Mouse (Mus musculus) thymus, adult 18-20 months (tissue): ENCODE measurements at regions not wholly inside any gene's neighbourhood (a gene's known extent, or its start where the extent isn't known, plus 50 kb on each side); places are given as distances from the start of the nearest gene placed in this dataset.

Experiments used
- DNase-seq, 2 experiments: peaks; one replicate each; pipeline ENCODE4 v3.0.0; 2022; ENCODE audit warnings: mixed read lengths in 2 of 2

DNA sequence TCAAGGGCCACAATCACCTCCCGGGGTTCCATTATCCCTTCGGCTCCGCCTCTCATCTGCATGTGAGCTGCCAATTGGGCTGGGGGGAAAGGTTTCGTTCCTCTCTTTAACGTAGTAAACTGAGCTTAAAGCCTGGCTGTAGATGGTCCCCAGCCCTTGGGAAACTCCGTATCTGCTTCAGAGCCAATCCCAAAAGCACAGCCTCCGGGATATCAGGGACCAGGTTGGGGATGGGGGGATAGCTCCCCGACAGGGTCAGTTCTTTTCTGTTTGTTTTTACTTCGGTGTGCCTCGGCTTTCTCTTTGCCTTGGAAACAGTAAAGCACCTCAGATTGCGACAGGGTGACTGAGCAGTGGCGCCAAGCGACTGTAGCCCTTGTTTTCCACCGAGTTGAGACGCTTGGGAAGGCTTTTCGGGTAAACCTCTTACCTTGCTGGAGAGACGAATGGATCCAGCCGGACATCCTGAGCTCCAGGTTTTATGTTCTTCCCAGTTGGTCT, 64.5 kb downstream of the Tfap2c start:
- no peak for DNase-seq

- DNase-seq: no peak
These were observed 65.8 kb downstream of the Tfap2c start for GRCm38 (mm10) chr2:172615148-172615547.

- DNase-seq: no peak
These were observed 66.2 kb downstream of the Tfap2c start for GRCm38 (mm10) chr2:172615582-172615981.

- no peak for DNase-seq
These were observed 69.8 kb downstream of the Tfap2c start for GRCm38 (mm10) chr2:172619168-172619567.

DNA sequence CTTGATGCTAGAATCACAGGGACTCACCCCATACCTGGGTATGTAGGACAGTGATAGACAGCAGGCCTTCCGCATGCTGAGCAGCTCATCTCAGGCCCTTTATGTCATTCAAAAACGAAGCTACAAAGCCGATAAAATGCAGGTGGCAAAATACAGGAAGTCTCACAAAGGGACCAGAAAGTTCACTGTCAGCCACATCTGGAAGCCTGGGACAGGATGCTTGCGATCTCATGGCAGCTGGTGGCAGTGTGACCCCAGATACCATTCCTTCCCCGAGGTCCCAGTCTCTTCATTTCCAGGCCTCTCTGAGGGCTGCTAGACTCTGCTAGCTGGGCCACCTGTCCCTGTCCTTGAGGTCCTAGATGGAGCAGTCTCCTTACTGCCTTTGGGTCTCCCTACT, 70.6 kb downstream of the Tfap2c start:
- DNase-seq: peak; percentile 24 to 55

DNA sequence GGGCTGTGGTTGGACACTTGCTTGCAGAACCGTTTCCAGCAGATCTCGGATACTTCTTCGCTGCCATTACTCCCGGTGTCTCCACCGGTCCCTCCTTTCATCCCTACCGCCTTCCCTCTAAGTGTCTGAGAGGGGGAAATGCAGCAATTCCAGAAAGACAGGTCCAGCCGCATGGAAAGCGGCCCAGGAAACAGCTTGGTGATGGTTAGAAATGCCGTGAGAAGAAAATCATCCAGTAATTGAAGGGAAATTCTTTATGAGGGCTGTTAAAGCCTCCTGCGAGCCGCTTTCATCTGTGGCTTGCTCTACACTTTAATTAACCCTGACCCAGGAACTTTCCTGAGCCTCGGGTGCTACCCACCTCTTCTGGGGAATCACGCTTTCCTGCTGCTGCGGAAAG, 74.3 kb downstream of the Tfap2c start:
- DNase-seq: no peak

DNA sequence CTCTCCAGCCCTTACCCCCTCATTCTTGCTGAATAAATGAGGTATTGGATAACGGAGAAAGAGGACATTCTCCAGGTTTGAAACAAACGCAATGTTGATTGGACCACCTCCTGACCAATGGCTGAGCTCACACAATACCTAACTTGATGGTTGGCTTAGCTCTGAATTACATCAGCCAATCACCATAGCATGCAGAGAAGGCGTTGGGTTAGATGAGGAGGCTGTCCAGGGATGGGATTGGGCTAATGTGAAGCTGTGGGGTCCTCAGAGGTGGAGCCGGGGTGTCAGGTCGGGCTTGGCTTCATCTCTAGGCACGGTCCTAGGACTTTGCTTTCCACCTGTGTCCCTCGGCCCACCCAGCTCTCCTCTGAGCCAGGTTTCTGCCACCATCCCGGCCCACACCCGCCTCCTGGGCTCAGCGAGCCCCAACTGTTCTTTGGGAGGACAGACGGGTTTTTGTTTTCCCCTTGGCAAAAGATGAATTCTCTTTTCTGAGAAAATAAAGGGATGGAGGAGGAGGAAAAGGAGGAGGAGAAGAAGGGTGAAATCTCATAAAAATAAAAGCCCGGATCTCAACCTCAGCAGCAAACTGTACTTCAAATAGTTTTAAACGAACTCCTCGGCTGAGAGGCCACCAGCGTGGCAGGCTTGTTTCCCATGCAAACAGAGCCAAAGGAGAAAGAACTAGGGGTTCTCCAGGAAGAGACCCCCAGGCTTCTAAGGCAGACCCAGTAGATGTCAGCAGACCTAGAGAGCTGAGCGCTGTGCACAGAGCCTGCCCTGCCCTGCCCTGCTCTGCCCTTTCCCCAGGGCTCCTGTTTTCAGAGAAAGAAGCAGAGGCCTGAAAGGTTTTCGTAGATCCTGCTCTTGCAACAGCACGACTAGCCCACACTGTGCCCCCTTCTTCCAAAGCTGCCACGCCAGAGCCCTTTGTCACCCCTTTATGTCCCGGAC, 78.2 kb downstream of the Tfap2c start:
- no peak for DNase-seq

DNA sequence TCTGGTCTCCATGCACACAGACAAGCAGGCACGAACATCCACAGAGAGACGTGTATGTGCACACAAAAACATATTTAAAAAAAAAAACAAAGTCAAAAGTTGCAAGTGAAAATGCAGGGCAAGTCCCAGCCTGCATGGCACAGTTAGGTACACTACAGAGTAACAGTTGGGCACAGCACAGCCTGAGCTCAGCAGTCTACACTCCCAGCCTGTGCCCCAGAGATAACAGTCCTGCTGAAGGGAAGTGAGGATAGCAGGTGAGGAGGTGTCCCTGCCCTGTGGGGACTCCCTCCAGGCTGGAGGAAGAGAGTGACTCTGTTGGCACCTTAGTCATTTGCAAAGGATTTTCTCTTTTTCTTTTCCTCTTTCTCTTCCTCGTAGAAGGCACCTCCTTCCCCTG, 80.9 kb downstream of the Tfap2c start:
- no peak for DNase-seq

- no peak for DNase-seq
These were observed 93.2 kb downstream of the Tfap2c start for GRCm38 (mm10) chr2:172642616-172643015.

- DNase-seq: no peak
These were observed 94.5 kb downstream of the Tfap2c start for GRCm38 (mm10) chr2:172643860-172644259.

GRCm38 (mm10) chr2:172644451-172644850, 95.1 kb downstream of the Tfap2c start:
- no peak for DNase-seq

DNA sequence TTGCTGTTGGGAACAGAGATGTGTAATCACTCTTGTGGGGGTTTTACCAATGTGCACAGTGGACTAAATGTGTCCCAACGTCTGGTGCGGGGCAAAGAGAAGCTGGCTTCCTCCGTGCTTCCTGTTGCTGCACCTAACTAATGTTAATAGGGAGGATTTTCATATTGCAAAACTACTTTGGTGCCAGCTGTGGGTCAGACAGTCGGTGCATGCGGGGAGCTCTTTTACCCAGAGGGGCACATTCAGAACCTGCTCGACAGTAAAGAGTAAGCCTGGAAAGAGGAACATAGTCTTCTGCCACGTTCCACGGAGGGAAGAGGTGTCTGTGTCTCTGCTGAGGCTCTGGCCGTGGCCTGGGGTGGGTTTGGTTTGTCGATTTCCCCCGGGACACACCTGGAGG, 98.7 kb downstream of the Tfap2c start:
- DNase-seq: no peak

- no peak for DNase-seq
These were observed 111.1 kb downstream of the Tfap2c start for GRCm38 (mm10) chr2:172660479-172660878.

- DNase-seq: no peak
These were observed 111.5 kb downstream of the Tfap2c start for GRCm38 (mm10) chr2:172660916-172661315.

DNA sequence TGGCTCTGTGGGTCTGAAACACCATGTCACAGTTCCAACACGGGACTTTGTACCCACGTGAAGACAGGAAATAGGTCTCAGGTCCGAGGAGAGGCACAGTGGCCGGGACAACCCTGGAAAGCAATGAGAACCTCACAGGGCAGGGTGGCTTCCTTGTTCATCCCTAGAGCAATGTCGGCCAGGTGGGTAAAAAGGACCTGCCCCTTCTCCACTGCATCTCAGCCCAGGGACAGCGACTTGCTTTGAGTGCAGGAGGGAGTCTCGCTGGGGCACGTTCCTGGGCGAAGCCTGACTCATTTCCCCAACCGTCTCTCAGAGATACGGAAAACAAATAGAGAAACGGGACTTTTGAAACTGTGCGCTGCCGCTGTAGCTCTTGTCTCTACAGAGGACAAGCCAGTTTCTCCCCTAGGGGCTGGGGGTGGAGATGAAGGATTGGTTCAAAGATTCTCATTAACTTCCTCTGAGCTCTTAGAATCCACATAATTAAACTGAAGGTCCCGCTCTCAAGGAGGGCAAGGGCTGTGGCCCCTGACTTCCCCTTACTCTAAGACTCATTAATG, 112.1 kb downstream of the Tfap2c start:
- no peak for DNase-seq

DNA sequence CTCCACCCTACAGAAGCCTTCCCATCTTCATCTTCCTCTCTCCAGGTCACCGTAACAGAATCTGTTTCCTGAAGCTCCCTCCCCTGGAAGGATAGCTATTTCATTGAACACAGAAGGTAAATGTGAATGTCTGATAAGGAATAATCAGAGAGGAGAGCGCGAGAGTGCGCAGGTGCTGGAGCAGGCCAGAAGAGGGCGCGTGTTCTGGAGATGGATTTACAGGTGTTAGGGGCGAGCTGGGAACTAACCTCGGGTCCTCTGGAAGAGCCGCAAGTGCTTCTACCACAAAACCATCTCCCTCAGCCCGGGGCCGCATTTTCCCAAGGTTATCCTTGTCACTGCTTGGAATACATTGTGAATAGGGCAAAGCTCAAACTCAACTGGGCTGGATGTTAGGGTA, 112.8 kb downstream of the Tfap2c start:
- no peak for DNase-seq

DNA sequence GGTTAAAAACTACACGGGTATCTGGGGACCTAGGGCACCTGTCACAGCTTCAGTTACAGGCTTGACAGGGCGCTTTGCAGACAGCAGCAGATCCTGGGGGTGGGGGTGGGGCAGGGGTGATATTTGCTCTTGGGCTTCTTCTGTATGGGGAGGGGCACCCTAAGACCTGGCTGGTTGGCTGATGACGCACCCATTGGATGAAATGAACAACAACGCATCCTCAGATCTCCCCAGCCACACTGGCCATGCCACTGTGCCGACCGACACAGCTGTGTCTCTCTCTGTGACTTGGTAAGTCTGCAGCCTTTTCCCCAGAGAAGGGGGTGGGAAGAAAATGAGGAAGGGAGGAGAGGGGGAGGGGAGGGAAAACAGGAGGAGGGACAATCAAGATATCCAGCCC, 114.3 kb downstream of the Tfap2c start:
- no peak for DNase-seq

DNA sequence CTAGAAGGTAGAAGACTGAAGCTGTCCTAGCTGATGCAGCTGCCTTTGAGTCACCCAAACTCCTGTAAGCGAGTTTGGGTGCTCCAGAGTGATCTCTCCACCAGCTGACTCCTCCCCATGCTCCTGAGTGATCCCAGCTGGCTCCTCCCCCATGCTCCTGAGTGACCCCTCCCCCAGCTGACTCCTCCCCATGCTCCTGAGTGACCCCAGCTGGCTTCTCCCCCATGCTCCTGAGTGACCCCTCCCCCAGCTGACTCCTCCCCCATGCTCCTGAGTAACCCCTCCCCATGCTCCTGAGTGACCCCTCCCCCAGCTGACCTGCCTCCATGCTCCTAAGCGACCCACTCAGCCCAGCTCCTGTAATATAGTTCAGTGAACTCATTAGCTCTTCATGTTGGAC, 123.7 kb downstream of the Tfap2c start:
- no peak for DNase-seq

GRCm38 (mm10) chr2:172674641-172675040, 125.2 kb downstream of the Tfap2c start:
- no peak for DNase-seq

DNA sequence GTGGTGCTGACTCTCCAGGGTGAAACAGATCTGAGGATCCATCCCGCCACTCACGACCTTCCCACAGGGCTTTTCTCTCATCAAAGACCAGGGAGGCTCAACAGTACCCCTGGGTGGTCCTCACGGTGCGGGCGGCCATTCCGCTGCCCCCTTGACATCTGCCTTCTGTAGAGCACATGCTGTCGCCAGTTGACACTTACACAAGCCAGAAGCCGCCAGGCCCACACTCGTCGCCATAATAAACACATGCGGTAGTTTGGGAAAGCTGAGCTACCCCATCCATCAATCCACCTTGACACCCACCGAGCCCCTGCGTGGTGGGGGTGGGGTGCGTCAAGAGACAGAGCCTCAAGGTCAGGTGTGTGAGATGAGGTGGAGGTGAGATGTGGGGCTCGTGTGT, 125.7 kb downstream of the Tfap2c start:
- DNase-seq: no peak

GRCm38 (mm10) chr2:172690196-172690595, 140.8 kb downstream of the Tfap2c start:
- DNase-seq: no peak

DNA sequence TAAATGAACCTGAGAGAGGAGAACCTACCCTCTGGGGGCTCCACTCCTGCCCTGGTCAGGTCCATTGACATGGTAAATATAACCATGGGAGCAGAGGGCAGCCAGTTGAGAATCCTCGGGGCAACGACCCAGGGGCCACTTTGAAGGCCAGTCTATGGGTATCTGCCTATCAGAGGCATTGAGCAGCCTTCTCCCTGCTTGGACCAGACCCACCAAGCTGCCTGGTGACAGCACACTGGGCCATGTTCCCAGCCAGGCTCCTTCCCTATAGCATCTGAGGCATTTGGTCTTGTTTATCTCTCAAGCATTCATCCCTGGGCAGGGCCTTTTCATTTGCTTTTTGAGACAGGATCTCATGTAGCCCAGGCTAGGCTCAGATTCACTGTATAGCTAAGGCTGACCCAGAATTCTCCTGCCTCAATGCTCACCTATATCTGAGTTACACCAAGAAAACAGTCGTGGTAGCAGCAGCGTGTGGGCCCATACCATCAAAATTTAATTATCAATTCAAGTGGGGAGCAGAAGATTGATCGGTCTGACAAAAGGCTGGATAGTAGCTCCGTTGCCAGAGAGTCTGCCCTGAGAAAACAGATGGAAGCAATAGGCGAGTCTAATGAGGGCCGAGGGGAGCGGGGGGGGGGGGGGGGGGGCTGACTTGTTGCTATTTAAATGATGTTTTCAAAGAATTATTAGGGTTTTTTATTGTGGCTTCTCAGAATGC, 141.7 kb downstream of the Tfap2c start:
- DNase-seq: no peak

GRCm38 (mm10) chr2:172698961-172699360, 149.6 kb downstream of the Tfap2c start:
- no peak for DNase-seq

DNA sequence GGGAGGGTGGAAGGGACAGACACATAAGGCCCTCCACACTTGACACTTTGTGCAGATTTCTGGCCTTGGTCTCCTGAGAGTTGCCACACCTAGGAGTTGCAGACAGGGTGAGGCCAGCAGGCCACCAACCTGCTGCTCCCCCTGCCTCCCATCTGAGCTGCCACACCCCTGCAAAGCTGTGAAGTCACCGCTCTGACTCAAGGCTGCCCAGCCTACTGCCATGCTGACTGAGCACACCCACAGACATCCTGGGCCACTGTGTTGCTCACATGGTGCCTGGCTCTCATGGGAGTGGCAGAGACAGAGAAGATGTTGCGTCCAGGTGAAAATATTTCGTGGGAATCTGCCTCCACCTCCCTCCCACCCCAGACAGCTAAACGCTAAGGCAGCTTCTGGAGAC, 150.3 kb downstream of the Tfap2c start:
- no peak for DNase-seq
